Mouse (Mus musculus): ENCODE data around the gene Gm36028.

GRCm38 (mm10) chr16:37826286-37826685, 34.7 kb downstream of the Gm36028 start:
- no peak for TF ChIP-seq POLR2A (IDR thresholded peaks at IDR 0.05; ENCODE audit: borderline replicate concordance, control insufficient read depth, low read depth, low read length)
- no peak for TF ChIP-seq CTCF (IDR thresholded peaks at IDR 0.05; ENCODE audit: control insufficient read depth, insufficient read depth, low read length)
